Mouse (Mus musculus) midbrain, embryonic 11.5 days (tissue): ENCODE results near the gene Ipmk. TPM values are rescaled to one million over a fixed set of nuclear protein-coding genes. Genes with fewer than 3 reads are reported as not detected.

Experiments used
- ATAC-seq: fragments of 200-750 bp; cut with Nextera tagmentation; 2 replicates; pipeline ENCODE4 v1.8.0; 2017; ENCODE audit warnings: moderate TSS enrichment, moderate library complexity; ENCODE audit not compliant: low FRiP score
- DNase-seq: peaks from one replicate; pipeline ENCODE4 v3.0.0; 2015; ENCODE audit warnings: low spot score; ENCODE audit errors: missing footprints
- H3K27ac ChIP-seq: fragments of 300-500 bp; sonication (generic); 2 replicates; pipeline ENCODE4 v1.5.1; 2014; ENCODE audit warnings: low read depth, low read length
- H3K27me3 ChIP-seq: fragments of 300-500 bp; sonication (generic); 2 replicates; pipeline ENCODE4 v1.6.1; 2014; ENCODE audit warnings: mild to moderate bottlenecking, low read length, moderate library complexity, mixed read lengths; ENCODE audit not compliant: control insufficient read depth, insufficient read depth
- H3K36me3 ChIP-seq: fragments of 300-500 bp; sonication (generic); 2 replicates; pipeline ENCODE4 v1.6.1; 2014; ENCODE audit warnings: mild to moderate bottlenecking, low read length, moderate library complexity, mixed read lengths; ENCODE audit not compliant: control insufficient read depth, insufficient read depth
- H3K4me1 ChIP-seq: fragments of 300-500 bp; sonication (generic); 2 replicates; pipeline ENCODE4 v1.6.1; 2014; ENCODE audit warnings: low read length; ENCODE audit not compliant: control insufficient read depth, insufficient read depth
- H3K4me2 ChIP-seq: fragments of 300-500 bp; sonication (generic); 2 replicates; pipeline ENCODE4 v1.6.1; 2014; ENCODE audit warnings: mild to moderate bottlenecking, moderate library complexity
- H3K4me3 ChIP-seq: fragments of 300-500 bp; sonication (generic); 2 replicates; pipeline ENCODE4 v1.5.1; 2014; ENCODE audit warnings: low read depth, low read length
- H3K9ac ChIP-seq: fragments of 300-500 bp; sonication (generic); 2 replicates; pipeline ENCODE4 v1.6.1; 2014; ENCODE audit warnings: low read length
- H3K9me3 ChIP-seq: fragments of 300-500 bp; sonication (generic); 2 replicates; pipeline ENCODE4 v1.6.1; 2016; ENCODE audit warnings: low read length; ENCODE audit not compliant: control insufficient read depth
- WGBS: fragments of 180-500 bp; shearing (Covaris S2); extraction: QIAGEN DNeasy Blood & Tissue Kit; methylation state at CpG from one replicate; pipeline ENCODE4 v1.1.7; 2014; 5-methylcytosine and 5-hydroxymethylcytosine counted together
- polyA plus RNA-seq: library from polyadenylated mRNA; unstranded; fragments of >200 nt; fragmentation: Nextera tagmentation; extraction: Ambion mirVana; gene quantifications from 2 replicates; pipeline ENCODE4 v1.2.1, GENCODE M21; 2014

Gene Ipmk
- polyA plus RNA-seq, 1 experiment from 2014 or later = 24.8 TPM

GRCm38 (mm10) chr10:71316497-71316896 lies 31.1 kb upstream of the Ipmk start:
- DNase-seq (no peak), ATAC-seq (no peak)
- no peaks in the 10 kb centered on the region for H3K27me3 ChIP-seq
- H3K27ac ChIP-seq = no peak overlapping the region
- no peaks in the 10 kb centered on the region for H3K36me3 ChIP-seq
- no peak overlapping the region for H3K4me2 ChIP-seq
- H3K9me3 ChIP-seq = no peaks in the 10 kb centered on the region
- no peaks in the 10 kb centered on the region for H3K4me1 ChIP-seq
- WGBS = 78% methylated on average over 7 of the region's 7 CpGs
- no peak overlapping the region for H3K4me3 ChIP-seq
- H3K9ac ChIP-seq = no peak overlapping the region

- Histone ChIP-seq H3K4me1 (no peaks in the 10 kb centered on the region), H3K36me3 (no peaks in the 10 kb centered on the region), H3K9me3 (no peaks in the 10 kb centered on the region), H3K9ac (no peak overlapping the region), H3K27ac (no peak overlapping the region), H3K4me3 (no peak overlapping the region), H3K27me3 (no peaks in the 10 kb centered on the region), H3K4me2 (no peak overlapping the region)
- WGBS = 80% methylated on average over 8 of the region's 8 CpGs
- ATAC-seq = no peak
- no peak for DNase-seq
Observed at GRCm38 (mm10) chr10:71323669-71324068, 23.9 kb upstream of the Ipmk start.

DNA sequence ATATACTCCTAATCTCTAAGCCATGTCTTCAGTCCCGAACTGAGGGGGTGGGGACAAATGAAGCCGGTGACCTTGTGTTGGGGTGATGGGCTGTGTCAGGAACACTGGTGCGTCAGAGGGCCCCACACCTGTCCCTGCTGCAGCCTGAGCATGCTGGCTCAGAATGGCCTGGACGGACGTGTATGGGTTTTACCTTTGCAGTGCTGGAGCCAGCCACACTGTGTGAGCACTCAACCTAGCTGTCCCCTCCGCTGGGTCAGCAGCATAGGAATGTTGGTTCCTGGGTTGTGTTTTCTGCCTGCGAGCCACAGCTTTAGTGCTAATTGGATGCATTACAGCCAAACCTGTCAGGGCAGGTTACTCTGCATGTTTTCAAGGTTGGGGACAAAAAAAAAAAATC lies 21.4 kb upstream of the Ipmk start:
- ATAC-seq (no peak), DNase-seq (peak; percentile 45)
- H3K27ac ChIP-seq = no peak overlapping the region
- H3K4me1 ChIP-seq = no peaks in the 10 kb centered on the region
- WGBS = 76% methylated on average over 7 of the region's 7 CpGs
- H3K9me3 ChIP-seq = no peaks in the 10 kb centered on the region
- H3K4me2 ChIP-seq = no peak overlapping the region
- H3K36me3 ChIP-seq = peaks cover 5% of the 10 kb centered on the region
- H3K9ac ChIP-seq = no peak overlapping the region
- H3K4me3 ChIP-seq = no peak overlapping the region
- H3K27me3 ChIP-seq = no peaks in the 10 kb centered on the region

- Histone ChIP-seq H3K4me2 (no peak overlapping the region), H3K9ac (no peak overlapping the region), H3K4me3 (no peak overlapping the region), H3K27me3 (no peaks in the 10 kb centered on the region), H3K4me1 (no peaks in the 10 kb centered on the region), H3K9me3 (no peaks in the 10 kb centered on the region), H3K36me3 (peaks cover 5% of the 10 kb centered on the region), H3K27ac (no peak overlapping the region)
- DNase-seq = peak; percentile 97
- peak; percentile 69 for ATAC-seq
- WGBS = 20% methylated on average over 7 of the region's 7 CpGs
Observed at GRCm38 (mm10) chr10:71326789-71327188, 20.8 kb upstream of the Ipmk start.

DNA sequence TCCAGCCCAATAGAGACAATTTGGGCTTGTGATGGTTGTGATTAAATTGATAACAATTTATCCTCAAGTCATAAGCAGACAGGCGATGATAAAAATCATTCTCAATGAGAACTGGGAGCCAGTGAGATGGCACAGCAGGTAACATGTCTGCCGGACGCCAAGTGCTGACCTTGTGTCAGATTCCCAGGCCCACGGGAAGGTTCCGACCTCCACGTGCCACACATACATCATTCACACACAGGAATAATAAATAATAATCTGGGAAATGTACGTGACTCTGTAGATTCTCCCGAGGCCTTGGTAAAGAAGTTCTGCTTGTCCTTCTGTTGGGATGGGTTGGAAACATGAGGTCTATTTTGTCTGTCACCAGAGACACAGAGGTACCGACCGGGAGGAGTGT lies 20.2 kb upstream of the Ipmk start:
- no peak overlapping the region for H3K4me2 ChIP-seq
- H3K9ac ChIP-seq = no peak overlapping the region
- H3K4me1 ChIP-seq = no peaks in the 10 kb centered on the region
- H3K4me3 ChIP-seq = no peak overlapping the region
- no peak overlapping the region for H3K27ac ChIP-seq
- peaks cover 5% of the 10 kb centered on the region for H3K36me3 ChIP-seq
- H3K9me3 ChIP-seq = no peaks in the 10 kb centered on the region
- H3K27me3 ChIP-seq = no peaks in the 10 kb centered on the region
- no peak for ATAC-seq
- WGBS = 88% methylated on average over 10 of the region's 10 CpGs
- DNase-seq = peak; percentile 73

GRCm38 (mm10) chr10:71328382-71328781 lies 19.2 kb upstream of the Ipmk start:
- no peak for ATAC-seq
- no peaks in the 10 kb centered on the region for H3K4me1 ChIP-seq
- 85% methylated on average over 6 of the region's 6 CpGs for WGBS

DNA sequence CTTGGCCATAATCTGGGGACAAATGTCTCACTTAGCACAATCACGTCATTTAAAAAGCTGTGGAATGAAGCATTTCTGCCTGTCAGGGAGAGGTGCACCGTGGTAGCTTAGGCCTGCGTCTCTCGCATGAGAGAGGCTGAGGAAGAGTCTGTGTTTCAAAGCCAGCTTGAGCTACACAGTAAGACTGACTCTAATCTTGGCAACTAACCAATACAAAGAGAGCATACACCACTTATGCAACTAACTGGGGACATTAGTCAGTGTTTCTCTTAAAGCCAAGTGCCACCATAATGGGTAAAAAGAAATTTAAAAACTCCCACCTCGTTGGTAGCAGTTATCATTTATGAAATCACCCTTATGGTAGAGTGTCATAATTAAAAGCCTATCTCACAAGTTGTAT lies 18.7 kb upstream of the Ipmk start:
- WGBS = 93% methylated on average over 5 of the region's 5 CpGs
- Histone ChIP-seq H3K36me3 (peaks cover 5% of the 10 kb centered on the region), H3K9ac (no peak overlapping the region), H3K27me3 (no peaks in the 10 kb centered on the region), H3K9me3 (no peaks in the 10 kb centered on the region), H3K4me2 (no peak overlapping the region), H3K4me1 (no peaks in the 10 kb centered on the region), H3K4me3 (no peak overlapping the region), H3K27ac (no peak overlapping the region)
- DNase-seq = no peak
- no peak for ATAC-seq

More at GRCm38 (mm10) chr10:71328382-71328781, 19.2 kb upstream of the Ipmk start:
- H3K9me3 ChIP-seq = no peaks in the 10 kb centered on the region
- H3K9ac ChIP-seq = no peak overlapping the region
- H3K27me3 ChIP-seq = no peaks in the 10 kb centered on the region
- no peak for DNase-seq
- peaks cover 5% of the 10 kb centered on the region for H3K36me3 ChIP-seq
- H3K4me2 ChIP-seq = no peak overlapping the region
- H3K27ac ChIP-seq = no peak overlapping the region
- H3K4me3 ChIP-seq = no peak overlapping the region

DNA sequence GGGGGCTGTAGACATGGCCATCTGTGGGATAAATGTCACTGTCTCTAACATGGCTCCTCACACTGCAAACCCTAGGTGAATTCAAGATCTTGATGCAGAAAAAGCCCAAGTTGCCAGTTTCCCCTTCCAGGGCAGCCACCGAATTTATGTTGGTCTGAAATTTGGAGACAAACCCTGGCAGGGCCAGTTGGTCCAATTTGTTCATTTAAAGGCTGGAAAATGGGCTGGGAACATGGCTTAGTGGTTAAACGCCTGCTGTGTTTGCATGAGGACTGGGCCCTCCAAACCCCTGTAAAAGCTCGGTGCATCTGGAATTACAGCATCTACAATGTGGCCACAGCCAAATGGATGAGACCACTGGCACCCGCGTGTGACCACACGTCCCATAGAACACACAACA lies 18.3 kb upstream of the Ipmk start:
- Histone ChIP-seq H3K27ac (no peak overlapping the region), H3K36me3 (peaks cover 5% of the 10 kb centered on the region), H3K9me3 (no peaks in the 10 kb centered on the region), H3K4me3 (no peak overlapping the region), H3K4me1 (no peaks in the 10 kb centered on the region), H3K4me2 (no peak overlapping the region), H3K9ac (no peak overlapping the region), H3K27me3 (no peaks in the 10 kb centered on the region)
- DNase-seq = peak; percentile 75
- no peak for ATAC-seq
- WGBS = 94% methylated on average over 6 of the region's 6 CpGs

DNA sequence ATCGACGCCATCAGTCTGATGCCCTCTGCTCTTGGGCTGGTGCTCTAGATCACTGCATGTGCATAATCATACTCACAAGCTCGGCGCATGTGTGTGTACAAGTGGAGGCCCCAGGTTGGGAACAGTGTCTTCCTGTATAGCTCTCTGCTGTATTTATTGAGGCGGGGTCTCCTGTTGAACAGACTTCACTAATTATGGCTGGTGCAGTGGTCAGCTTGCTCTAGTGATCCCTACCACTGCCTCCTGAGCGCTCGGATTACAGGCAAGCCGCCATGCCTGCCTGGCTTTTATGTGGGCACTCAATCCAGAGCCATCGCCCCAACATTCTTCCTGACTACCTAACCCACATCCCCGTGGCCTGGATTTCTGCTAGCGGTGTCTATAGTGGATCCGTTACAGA lies 17.5 kb upstream of the Ipmk start:
- WGBS = 95% methylated on average over 12 of the region's 12 CpGs
- Histone ChIP-seq H3K4me2 (no peak overlapping the region), H3K4me1 (no peaks in the 10 kb centered on the region), H3K27ac (no peak overlapping the region), H3K36me3 (peaks cover 5% of the 10 kb centered on the region), H3K9me3 (no peaks in the 10 kb centered on the region), H3K4me3 (no peak overlapping the region), H3K9ac (no peak overlapping the region), H3K27me3 (no peaks in the 10 kb centered on the region)
- no peak for DNase-seq
- no peak for ATAC-seq

GRCm38 (mm10) chr10:71331908-71332307 lies 15.7 kb upstream of the Ipmk start:
- peak; percentile 59 for DNase-seq
- H3K9ac ChIP-seq = no peak overlapping the region
- ATAC-seq = no peak

More at GRCm38 (mm10) chr10:71331908-71332307, 15.7 kb upstream of the Ipmk start:
- Histone ChIP-seq H3K27ac (no peak overlapping the region), H3K4me2 (no peak overlapping the region), H3K9me3 (no peaks in the 10 kb centered on the region), H3K36me3 (peaks cover 11% of the 10 kb centered on the region), H3K4me3 (no peak overlapping the region), H3K4me1 (no peaks in the 10 kb centered on the region), H3K27me3 (no peaks in the 10 kb centered on the region)
- 95% methylated on average over 7 of the region's 7 CpGs for WGBS
